Mouse (Mus musculus) liver, embryonic 15.5 days (tissue): ENCODE results near the gene Shprh. TPM values are rescaled to one million over a fixed set of nuclear protein-coding genes. Genes with fewer than 3 reads are reported as not detected.

ENCODE experiments used
- ATAC-seq: fragments of 200-750 bp; cut with Nextera tagmentation; 2 replicates; pipeline ENCODE4 v1.8.0; 2017; ENCODE audit warnings: moderate number of reproducible peaks, mild to moderate bottlenecking, moderate library complexity; ENCODE audit not compliant: insufficient read depth
- H3K27ac ChIP-seq: fragments of 300-500 bp; sonication (generic); replicated peaks from 2 replicates; pipeline ENCODE4 v1.5.1; 2015; ENCODE audit warnings: mild to moderate bottlenecking, inconsistent platforms
- H3K27me3 ChIP-seq: fragments of 300-500 bp; sonication (generic); 2 replicates; pipeline ENCODE4 v1.6.1; 2015; ENCODE audit warnings: mild to moderate bottlenecking, inconsistent platforms
- H3K36me3 ChIP-seq: fragments of 300-500 bp; sonication (generic); replicated peaks from 2 replicates; pipeline ENCODE4 v1.6.1; 2015; ENCODE audit warnings: moderate library complexity, mild to moderate bottlenecking, inconsistent platforms
- H3K4me1 ChIP-seq: fragments of 300-500 bp; sonication (generic); replicated peaks from 2 replicates; pipeline ENCODE4 v1.6.1; 2015; ENCODE audit warnings: inconsistent platforms
- H3K4me2 ChIP-seq: fragments of 300-500 bp; sonication (generic); 2 replicates; pipeline ENCODE4 v1.6.1; 2015; ENCODE audit warnings: moderate library complexity, mild to moderate bottlenecking, inconsistent platforms
- H3K4me3 ChIP-seq: fragments of 300-500 bp; sonication (generic); replicated peaks from 2 replicates; pipeline ENCODE4 v1.5.1; 2015; ENCODE audit warnings: mild to moderate bottlenecking, inconsistent platforms
- H3K9ac ChIP-seq: fragments of 300-500 bp; sonication (generic); 2 replicates; pipeline ENCODE4 v1.6.1; 2015; ENCODE audit warnings: moderate library complexity, mild to moderate bottlenecking, inconsistent platforms
- H3K9me3 ChIP-seq: fragments of 300-500 bp; sonication (generic); replicated peaks from 2 replicates; pipeline ENCODE4 v1.6.1; 2016; ENCODE audit warnings: inconsistent platforms
- WGBS: fragments of 180-500 bp; shearing (Covaris S2); methylation state at CpG from one replicate; pipeline ENCODE4 v1.1.7; 2015; ENCODE audit warnings: mixed read lengths; ENCODE audit not compliant: insufficient replicate concordance; 5-methylcytosine and 5-hydroxymethylcytosine counted together
- polyA plus RNA-seq: library from polyadenylated mRNA; unstranded; fragments of >200 nt; fragmentation: Nextera tagmentation; extraction: Ambion mirVana; gene quantifications from 2 replicates; pipeline ENCODE4 v1.2.1, GENCODE M21; 2015

The Shprh gene
- polyA plus RNA-seq: 3.7 and 4.0 TPM in 2 replicates

- H3K4me3 ChIP-seq: peak within 1 kb of the TSS; percentile 96
- peaks cover 18% of the 10 kb centered on the region for H3K36me3 ChIP-seq
- WGBS: 2% methylated on average over 60 of the region's 60 CpGs
- no peaks in the 10 kb centered on the region for H3K27me3 ChIP-seq
- H3K9ac ChIP-seq: peak within 1 kb of the TSS; percentile 86
- H3K4me2 ChIP-seq: peak within 1 kb of the TSS; percentile 89
- H3K4me1 ChIP-seq: peaks cover 33% of the 10 kb centered on the region
- peak within 1 kb of the TSS; percentile 80 for H3K27ac ChIP-seq
- peak; percentile 98 for ATAC-seq
- H3K9me3 ChIP-seq: no peaks in the 10 kb centered on the region
Observed at GRCm38 (mm10) chr10:11148884-11149741, at the start of gene Shprh. Gene Shprh (plus strand): TSS chr10:11149427.

- Histone ChIP-seq H3K27me3 (no peaks in the 10 kb centered on the region), H3K4me2 (no peak overlapping the region), H3K27ac (no peak overlapping the region), H3K4me3 (no peak overlapping the region), H3K9ac (no peak overlapping the region), H3K9me3 (no peaks in the 10 kb centered on the region), H3K36me3 (no peaks in the 10 kb centered on the region), H3K4me1 (no peaks in the 10 kb centered on the region)
- WGBS: 87% methylated on average over 2 of the region's 2 CpGs
- ATAC-seq: no peak
Observed at GRCm38 (mm10) chr10:11121781-11122180, 27.4 kb upstream of the Shprh start.

GRCm38 (mm10) chr10:11145580-11145979 lies 3.6 kb upstream of the Shprh start:
- no peaks in the 10 kb centered on the region for H3K36me3 ChIP-seq
- ATAC-seq: no peak
- no peaks in the 10 kb centered on the region for H3K9me3 ChIP-seq
- no peak overlapping the region for H3K4me3 ChIP-seq
- no peaks in the 10 kb centered on the region for H3K27me3 ChIP-seq
- no peak overlapping the region for H3K9ac ChIP-seq
- H3K27ac ChIP-seq: no peak overlapping the region
- no peak overlapping the region for H3K4me2 ChIP-seq
- H3K4me1 ChIP-seq: peaks cover 11% of the 10 kb centered on the region

GRCm38 (mm10) chr10:11148446-11148845 lies 781 bp upstream of the Shprh start:
- Histone ChIP-seq H3K9me3 (no peaks in the 10 kb centered on the region), H3K4me3 (0 out of 2 replicates have a peak overlapping the region, but pooled peaks have one; percentile 96), H3K9ac (no peak overlapping the region), H3K36me3 (peaks cover 17% of the 10 kb centered on the region), H3K4me2 (peak overlapping the region; percentile 89; the same call in 1 of the 2 replicates), H3K27ac (no peak overlapping the region), H3K4me1 (peaks cover 33% of the 10 kb centered on the region), H3K27me3 (no peaks in the 10 kb centered on the region)
- WGBS: 68% methylated on average over 4 of the region's 4 CpGs
- no peak for ATAC-seq

GRCm38 (mm10) chr10:11149742-11150125 lies 507 bp downstream of the Shprh start:
- H3K9me3 ChIP-seq: no peaks in the 10 kb centered on the region
- ATAC-seq: peak; percentile 23; the same call in 1 of the 2 replicates

GRCm38 (mm10) chr10:11151644-11152043 lies 2.4 kb downstream of the Shprh start:
- H3K36me3 ChIP-seq: peaks cover 31% of the 10 kb centered on the region
- H3K27ac ChIP-seq: no peak overlapping the region
- H3K4me3 ChIP-seq: peak overlapping the region; percentile 12; the same call in 1 of the 2 replicates
- no peaks in the 10 kb centered on the region for H3K9me3 ChIP-seq
- H3K27me3 ChIP-seq: no peaks in the 10 kb centered on the region
- 60% methylated on average over 14 of the region's 14 CpGs for WGBS
- peaks cover 36% of the 10 kb centered on the region for H3K4me1 ChIP-seq
- no peak for ATAC-seq
- no peak overlapping the region for H3K9ac ChIP-seq
- H3K4me2 ChIP-seq: peak overlapping the region; percentile 89

More at GRCm38 (mm10) chr10:11149742-11150125, 507 bp downstream of the Shprh start:
- under 1% methylated on average over 20 of the region's 20 CpGs for whole genome bisulfite sequencing
- Histone ChIP-seq H3K9ac (peak overlapping the region; percentile 86), H3K4me2 (peak overlapping the region; percentile 89), H3K36me3 (peaks cover 19% of the 10 kb centered on the region), H3K4me1 (peaks cover 33% of the 10 kb centered on the region), H3K4me3 (peak overlapping the region; percentile 96), H3K27ac (peak overlapping the region; percentile 80), H3K27me3 (no peaks in the 10 kb centered on the region)

- H3K36me3 ChIP-seq: peaks cover 49% of the 10 kb centered on the region
- no peak for ATAC-seq
- H3K4me2 ChIP-seq: no peak overlapping the region
- H3K27ac ChIP-seq: no peak overlapping the region
- H3K4me3 ChIP-seq: no peak overlapping the region
- no peaks in the 10 kb centered on the region for H3K27me3 ChIP-seq
- no peak overlapping the region for H3K9ac ChIP-seq
- H3K9me3 ChIP-seq: no peaks in the 10 kb centered on the region
- WGBS: 69% methylated on average over 9 of the region's 9 CpGs
- peaks cover 11% of the 10 kb centered on the region for H3K4me1 ChIP-seq
Observed at GRCm38 (mm10) chr10:11157039-11157438, 7.8 kb downstream of the Shprh start.

- H3K4me3 ChIP-seq: no peak overlapping the region
- H3K4me2 ChIP-seq: no peak overlapping the region
- H3K4me1 ChIP-seq: no peaks in the 10 kb centered on the region
- H3K9me3 ChIP-seq: no peaks in the 10 kb centered on the region
- no peak overlapping the region for H3K9ac ChIP-seq
- H3K27me3 ChIP-seq: no peaks in the 10 kb centered on the region
- H3K27ac ChIP-seq: no peak overlapping the region
- 81% methylated on average over 5 of the region's 5 CpGs for WGBS
- no peak for ATAC-seq
- peaks cover 57% of the 10 kb centered on the region for H3K36me3 ChIP-seq
Observed at GRCm38 (mm10) chr10:11164537-11164936, 15.3 kb downstream of the Shprh start.

GRCm38 (mm10) chr10:11170252-11170651 lies 21.0 kb downstream of the Shprh start:
- 76% methylated on average over 5 of the region's 5 CpGs for WGBS
- H3K9me3 ChIP-seq: no peaks in the 10 kb centered on the region
- ATAC-seq: no peak
- peaks cover 68% of the 10 kb centered on the region for H3K36me3 ChIP-seq
- no peaks in the 10 kb centered on the region for H3K27me3 ChIP-seq
- no peak overlapping the region for H3K4me3 ChIP-seq
- H3K4me2 ChIP-seq: no peak overlapping the region
- no peaks in the 10 kb centered on the region for H3K4me1 ChIP-seq
- no peak overlapping the region for H3K27ac ChIP-seq
- H3K9ac ChIP-seq: no peak overlapping the region

GRCm38 (mm10) chr10:11171615-11172014 lies 22.4 kb downstream of the Shprh start:
- no peak overlapping the region for H3K9ac ChIP-seq
- H3K9me3 ChIP-seq: no peaks in the 10 kb centered on the region
- no peak overlapping the region for H3K4me3 ChIP-seq
- no peaks in the 10 kb centered on the region for H3K27me3 ChIP-seq
- 77% methylated on average over 4 of the region's 4 CpGs for WGBS
- peaks cover 56% of the 10 kb centered on the region for H3K36me3 ChIP-seq
- no peaks in the 10 kb centered on the region for H3K4me1 ChIP-seq
- no peak overlapping the region for H3K27ac ChIP-seq
- no peak for ATAC-seq
- H3K4me2 ChIP-seq: no peak overlapping the region

- no peak for ATAC-seq
- H3K36me3 ChIP-seq: peaks cover 54% of the 10 kb centered on the region
Observed at GRCm38 (mm10) chr10:11172519-11172918, 23.3 kb downstream of the Shprh start.

More at GRCm38 (mm10) chr10:11172519-11172918, 23.3 kb downstream of the Shprh start:
- Histone ChIP-seq H3K4me2 (no peak overlapping the region), H3K4me1 (no peaks in the 10 kb centered on the region), H3K27ac (no peak overlapping the region), H3K4me3 (no peak overlapping the region), H3K27me3 (no peaks in the 10 kb centered on the region), H3K9me3 (no peaks in the 10 kb centered on the region), H3K9ac (no peak overlapping the region)
